Mouse (Mus musculus): ENCODE measurements around the gene Gm21887.
A peak's percentile ranks its signal among the peaks of the same experiment; 100 is the strongest.
"Not testable (repeated sequence)": the region's sequence is repeated elsewhere in the genome, so short reads cannot be mapped to it uniquely, and the experiment has no call there.

The Gm21887 gene

GRCm38 (mm10) chrX:170013421-170013820 is 4.0 kb downstream of the Gm21887 start:
- DNase-seq (ENCODE audit: low spot score in 2 of 2) = not testable (repeated sequence)

DNA sequence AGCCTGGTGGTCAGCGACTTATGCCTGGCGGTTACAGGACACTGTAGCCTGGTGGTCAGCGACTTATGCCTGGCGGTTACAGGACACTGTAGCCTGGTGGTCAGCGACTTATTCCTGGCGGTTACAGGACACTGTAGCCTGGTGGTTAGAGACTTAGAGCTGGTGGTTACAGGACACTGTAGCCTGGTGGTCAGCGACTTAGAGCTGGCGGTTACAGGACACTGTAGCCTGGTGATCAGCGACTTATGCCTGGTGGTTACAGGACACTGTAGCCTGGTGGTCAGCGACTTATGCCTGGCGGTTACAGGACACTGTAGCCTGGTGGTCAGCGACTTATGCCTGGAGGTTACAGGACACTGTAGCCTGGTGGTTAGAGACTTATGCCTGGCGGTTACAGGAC is 4.6 kb downstream of the Gm21887 start:
- DNase-seq (ENCODE audit: low spot score in 2 of 2) = not testable (repeated sequence)

GRCm38 (mm10) chrX:170015883-170016282 is 6.4 kb downstream of the Gm21887 start:
- not testable (repeated sequence) for DNase-seq (ENCODE audit: low spot score in 2 of 2)

- peak; percentile 91 to 94 for DNase-seq (ENCODE audit: low spot score in 2 of 2)
These were observed 8.1 kb downstream of the Gm21887 start for GRCm38 (mm10) chrX:170017333-170018245.

- peak; percentile 87 to 91 for DNase-seq (ENCODE audit: low spot score in 2 of 2)
These were observed 9.2 kb downstream of the Gm21887 start for GRCm38 (mm10) chrX:170018571-170019218.

DNA sequence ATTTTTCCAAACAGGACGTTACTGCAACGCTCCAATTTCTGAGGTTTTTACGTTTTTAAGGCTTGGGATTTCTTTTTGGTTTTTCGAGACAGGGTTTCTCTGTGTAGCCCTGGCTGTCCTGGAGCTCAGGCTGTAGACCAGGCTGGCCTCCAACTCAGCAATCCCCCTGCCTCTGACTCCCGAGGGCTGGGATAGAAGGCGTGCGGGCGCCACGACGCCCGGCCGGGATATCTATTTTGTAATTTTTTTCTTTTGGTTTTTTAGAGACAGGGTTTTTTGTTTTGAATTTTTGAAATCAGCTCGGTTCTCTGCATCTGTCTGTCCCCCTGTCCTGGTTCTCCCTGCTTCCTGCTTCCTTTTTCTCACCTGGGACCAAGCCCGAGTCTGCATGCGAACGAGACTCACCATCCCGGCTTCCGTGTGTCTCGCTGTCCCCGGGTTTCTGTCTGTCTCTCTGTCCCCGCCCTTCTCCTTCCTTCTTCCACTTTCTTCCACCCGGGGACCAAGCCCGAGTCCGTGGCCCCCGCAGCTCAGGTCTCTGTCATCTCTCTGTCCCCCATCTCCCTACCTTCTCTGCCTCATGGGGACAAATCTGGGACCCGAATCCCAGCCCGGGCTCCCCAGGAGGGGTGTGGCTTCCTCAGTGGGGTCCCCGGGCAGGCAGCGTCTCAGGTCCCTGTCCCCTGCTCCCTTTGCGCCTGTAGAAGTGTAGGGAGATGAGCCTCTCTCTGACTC is 9.9 kb downstream of the Gm21887 start:
- not testable (repeated sequence) for DNase-seq (ENCODE audit: low spot score in 2 of 2)

DNA sequence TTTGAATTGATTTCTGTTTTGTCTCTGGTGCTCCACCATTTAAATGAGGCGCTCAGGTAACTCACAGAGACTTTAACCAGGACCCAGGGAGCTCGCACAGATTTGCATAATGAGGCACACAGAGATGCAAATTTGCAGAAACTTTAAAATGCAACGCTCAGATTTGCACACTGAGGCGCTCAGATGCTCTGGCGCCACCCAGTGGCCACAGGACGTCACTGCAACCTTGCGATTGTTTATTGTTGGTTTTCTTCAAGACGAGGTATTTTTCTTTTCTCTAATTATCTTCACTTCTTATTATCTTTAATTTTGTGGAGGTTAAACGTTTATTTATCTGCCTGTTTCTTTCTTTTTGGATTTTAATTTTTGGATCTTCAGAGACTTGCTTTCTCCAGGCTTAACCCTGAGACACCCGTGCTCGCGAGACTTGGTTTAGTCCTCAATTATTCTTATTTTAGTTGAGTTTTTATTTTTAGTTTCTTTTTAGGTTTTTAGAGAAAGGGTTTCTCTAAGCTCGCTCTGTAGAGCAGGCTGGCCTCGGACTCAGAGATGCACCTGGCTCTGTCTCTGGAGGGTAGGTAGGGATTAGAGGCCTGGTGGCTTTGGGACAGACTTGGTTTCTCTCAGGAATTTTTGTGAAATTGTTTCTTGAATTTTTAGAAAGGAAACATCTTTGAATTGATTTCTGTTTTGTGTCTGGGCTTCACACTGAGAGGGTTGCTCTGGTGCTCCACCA is 10.7 kb downstream of the Gm21887 start:
- DNase-seq (ENCODE audit: low spot score in 2 of 2) = peak; percentile 94 to 96

DNA sequence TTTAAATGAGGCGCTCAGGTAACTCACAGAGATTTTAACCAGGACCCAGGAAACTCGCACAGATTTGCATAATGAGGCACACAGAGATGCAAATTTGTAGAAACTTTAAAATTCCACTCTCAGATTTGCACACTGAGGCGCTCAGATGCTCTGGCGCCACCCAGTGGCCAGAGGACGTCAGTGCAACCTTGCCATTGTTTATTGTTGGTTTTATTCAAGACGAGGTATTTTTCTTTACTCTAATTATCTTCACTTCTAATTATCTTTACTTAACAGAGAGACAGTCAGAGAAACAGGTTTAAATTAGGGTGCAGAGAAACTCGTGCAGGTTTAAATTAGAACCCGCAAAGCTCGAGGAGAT is 11.2 kb downstream of the Gm21887 start:
- peak in 1 of 2 experiments; percentile 83 for DNase-seq (ENCODE audit: low spot score in 2 of 2)

DNA sequence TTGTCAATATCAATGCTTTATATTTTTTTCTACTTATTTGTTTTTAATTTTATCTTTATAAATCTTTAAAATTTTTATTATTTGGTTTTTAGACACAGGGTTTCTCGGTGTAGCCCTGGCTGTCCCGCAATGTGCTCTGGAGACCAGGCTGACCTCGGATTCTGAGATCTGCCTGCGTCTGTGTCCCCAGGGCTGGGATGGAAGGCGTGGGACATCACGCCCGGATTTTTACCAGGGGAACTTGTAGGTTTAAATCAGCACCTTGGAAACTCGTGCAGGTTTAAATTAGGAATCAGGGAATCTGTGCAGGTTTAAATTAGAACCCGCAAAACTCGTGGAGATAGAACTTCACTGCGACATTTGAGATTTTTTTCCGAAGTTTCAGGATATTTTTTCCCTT is 11.7 kb downstream of the Gm21887 start:
- not testable (repeated sequence) for DNase-seq (ENCODE audit: low spot score in 2 of 2)

DNA sequence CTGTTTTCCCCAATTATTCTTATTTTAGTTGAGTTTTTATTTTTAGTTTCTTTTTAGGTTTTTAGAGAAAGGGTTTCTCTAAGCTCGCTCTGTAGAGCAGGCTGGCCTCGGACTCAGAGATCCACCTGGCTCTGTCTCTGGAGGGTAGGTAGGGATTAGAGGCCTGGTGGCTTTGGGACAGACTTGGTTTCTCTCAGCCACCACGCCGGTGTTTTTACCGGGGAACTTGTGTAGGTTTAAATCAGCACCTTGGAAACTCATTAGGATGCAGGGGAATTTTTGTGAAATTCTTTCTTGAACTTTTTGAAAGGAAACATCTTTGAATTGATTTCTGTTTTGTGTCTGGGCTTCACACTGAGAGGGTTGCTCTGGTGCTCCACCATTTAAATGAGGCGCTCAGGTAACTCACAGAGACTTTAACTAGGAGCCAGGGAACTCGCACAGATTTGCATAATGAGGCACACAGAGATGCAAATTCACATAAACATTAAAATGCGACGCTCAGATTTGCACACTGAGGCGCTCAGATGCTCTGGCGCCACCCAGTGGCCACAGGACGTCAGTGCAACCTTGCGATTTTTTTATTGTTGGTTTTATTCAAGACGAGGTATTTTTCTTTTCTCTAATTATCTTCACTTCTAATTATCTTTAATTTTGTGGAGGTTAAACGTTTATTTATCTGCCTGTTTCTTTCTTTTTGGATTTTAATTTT is 12.4 kb downstream of the Gm21887 start:
- peak in 1 of 2 experiments; percentile 70 for DNase-seq (ENCODE audit: low spot score in 2 of 2)

Data from frontal cortex, postnatal 10 days (tissue).